Mouse (Mus musculus) megakaryocyte, embryonic 14.5 days (primary cell): ENCODE data around the gene Slc16a10. TPM values are rescaled to one million over a fixed set of nuclear protein-coding genes. Genes with fewer than 3 reads are reported as not detected.

Experiments used
- H3K27me3 ChIP-seq: replicated peaks from 2 replicates; pipeline ENCODE3; 2012; ENCODE audit warnings: inconsistent platforms
- H3K36me3 ChIP-seq: replicated peaks from 2 replicates; pipeline ENCODE3; 2012; ENCODE audit warnings: low read length, inconsistent platforms, mixed read lengths
- H3K4me1 ChIP-seq: 2 replicates; pipeline ENCODE4 v1.6.1; 2012; ENCODE audit warnings: inconsistent platforms
- H3K4me3 ChIP-seq: replicated peaks from 2 replicates; pipeline ENCODE3; 2012; ENCODE audit warnings: moderate library complexity, mild to moderate bottlenecking, inconsistent platforms
- H3K9me3 ChIP-seq: 2 replicates; pipeline ENCODE4 v1.6.1; 2012; ENCODE audit warnings: inconsistent platforms
- FLI1 ChIP-seq: IDR thresholded peaks from 2 replicates; pipeline ENCODE4 v1.6.1; 2012; ENCODE audit warnings: low read length, inconsistent platforms, mixed read lengths
- GATA1 ChIP-seq: IDR thresholded peaks from 3 replicates; pipeline ENCODE4 v1.6.1; 2012; ENCODE audit warnings: mixed read lengths, low read length, inconsistent platforms, borderline replicate concordance
- polyA plus RNA-seq: library from polyadenylated mRNA; stranded (reverse); fragments of >175 nt; gene quantifications from 2 replicates; pipeline ENCODE4 v1.2.3, GENCODE M21; 2012; ENCODE audit warnings: low replicate concordance; ENCODE audit not compliant: insufficient read depth

Slc16a10 gene
- polyA plus RNA-seq, 1 experiment: 7.0 TPM

DNA sequence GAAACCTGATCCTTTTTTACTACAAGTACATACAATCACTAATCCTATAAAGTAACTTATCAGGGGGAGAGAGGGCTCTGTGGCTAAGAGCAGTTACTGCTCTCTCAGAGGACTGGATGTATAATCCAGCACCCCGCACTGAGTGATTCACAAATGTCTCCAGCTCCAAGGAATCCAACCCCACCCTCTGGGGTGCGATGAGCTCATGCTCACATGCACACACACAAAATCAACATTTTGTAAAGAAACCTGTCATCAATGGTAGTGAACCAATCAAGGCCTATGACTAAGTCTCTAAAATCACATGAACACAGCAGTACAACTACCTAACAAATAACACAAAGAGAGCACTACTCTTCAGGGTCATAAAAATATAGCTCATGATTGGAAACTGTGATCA lies 47.3 kb downstream of the Slc16a10 start:
- TF ChIP-seq GATA1 (no peak), FLI1 (no peak)
- H3K4me3 ChIP-seq: no peak overlapping the region
- peaks cover 2% of the 10 kb centered on the region; the same call in 1 of the 2 replicates for H3K9me3 ChIP-seq
- no peaks in the 10 kb centered on the region for H3K27me3 ChIP-seq
- H3K4me1 ChIP-seq: peaks cover 81% of the 10 kb centered on the region
- peaks cover 30% of the 10 kb centered on the region for H3K36me3 ChIP-seq

DNA sequence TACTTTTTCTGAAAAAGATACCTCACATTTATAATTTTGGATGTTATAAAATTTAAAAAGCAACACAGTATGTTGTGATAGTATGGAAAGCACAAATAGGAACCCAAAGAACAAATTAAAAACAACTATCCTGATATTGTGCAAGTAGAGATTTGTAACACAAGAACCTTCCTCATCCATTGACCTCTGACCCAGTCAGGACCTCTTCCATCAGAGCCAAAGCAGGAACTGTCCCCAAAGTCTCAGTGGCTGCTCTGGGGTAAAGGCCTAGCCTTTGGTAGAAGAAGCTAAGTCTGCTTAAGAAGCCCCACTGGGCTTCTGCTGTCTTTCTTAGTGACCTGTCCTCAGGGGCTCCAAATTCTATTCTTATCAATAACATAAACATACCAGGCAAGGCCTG lies 48.5 kb downstream of the Slc16a10 start:
- H3K36me3 ChIP-seq: peaks cover 28% of the 10 kb centered on the region
- H3K4me1 ChIP-seq: peaks cover 82% of the 10 kb centered on the region
- no peak overlapping the region for H3K4me3 ChIP-seq

DNA sequence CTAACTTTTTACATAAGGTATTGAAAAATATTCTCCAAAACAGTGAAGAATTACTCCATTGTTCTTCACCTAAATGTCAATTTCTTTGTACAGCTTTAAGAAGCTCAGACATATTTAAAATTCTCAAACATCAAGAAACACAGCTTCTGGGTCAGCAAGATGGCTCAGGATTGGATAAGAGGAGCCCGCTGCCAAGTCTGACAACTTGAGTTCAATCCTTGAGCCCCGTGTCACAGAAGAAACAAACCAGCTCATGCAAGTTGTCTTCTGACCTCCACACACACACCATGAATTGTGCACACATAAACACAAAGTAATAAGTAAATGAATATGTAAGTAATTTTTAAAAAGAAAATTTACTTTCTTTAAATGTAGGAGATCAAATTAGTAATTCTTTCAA lies 50.6 kb downstream of the Slc16a10 start:
- no peaks in the 10 kb centered on the region for H3K27me3 ChIP-seq
- peaks cover 2% of the 10 kb centered on the region; the same call in 1 of the 2 replicates for H3K9me3 ChIP-seq
- TF ChIP-seq FLI1 (no peak), GATA1 (no peak)
- H3K4me1 ChIP-seq: peaks cover 82% of the 10 kb centered on the region
- H3K36me3 ChIP-seq: peaks cover 24% of the 10 kb centered on the region
- H3K4me3 ChIP-seq: no peak overlapping the region

More for the DNA sequence above, 48.5 kb downstream of the Slc16a10 start:
- TF ChIP-seq FLI1 (no peak), GATA1 (no peak)
- Histone ChIP-seq H3K27me3 (no peaks in the 10 kb centered on the region), H3K9me3 (peaks cover 2% of the 10 kb centered on the region; the same call in 1 of the 2 replicates)

DNA sequence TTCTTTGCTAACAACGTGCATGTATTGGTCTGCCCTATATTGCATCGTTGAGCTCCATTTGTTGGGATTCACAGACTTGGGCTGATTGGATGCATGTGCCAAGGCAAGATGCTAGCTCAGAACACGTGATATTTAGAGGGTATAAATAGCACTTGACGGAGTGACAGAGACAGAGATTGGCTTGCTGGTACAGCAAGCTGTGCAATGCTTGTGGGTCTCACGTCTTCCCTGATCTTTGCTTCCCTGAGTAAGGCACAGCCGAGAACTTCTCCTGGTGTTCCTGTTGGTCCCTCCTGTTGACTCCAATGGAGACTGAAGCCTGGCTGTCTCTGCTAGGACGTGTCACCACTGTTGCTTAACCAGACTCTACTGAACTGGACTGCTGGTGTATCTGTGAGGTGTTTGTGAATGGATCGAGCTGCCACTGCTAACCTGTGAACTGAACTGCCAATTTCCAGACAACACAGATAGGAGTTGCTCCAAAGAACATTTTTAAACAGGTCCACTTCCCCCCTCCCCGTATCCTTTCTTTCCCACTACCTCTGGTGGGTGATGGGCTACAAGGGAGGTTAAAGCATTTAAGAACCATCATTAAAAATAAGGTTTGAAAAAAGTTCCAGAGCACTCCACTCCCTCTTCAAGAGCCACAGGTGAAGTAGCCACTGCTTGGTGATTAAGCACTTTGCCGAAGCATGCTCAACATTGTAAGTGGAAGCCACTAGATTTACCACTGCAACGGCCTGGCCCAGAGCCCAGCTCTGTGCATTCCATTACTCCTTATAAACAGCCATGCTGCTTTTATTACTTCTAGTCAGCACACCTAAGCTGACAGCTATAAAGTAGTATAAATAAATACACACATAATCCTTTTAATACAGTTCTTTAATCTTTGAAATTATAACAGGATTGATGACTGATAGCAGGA lies 51.3 kb downstream of the Slc16a10 start:
- Histone ChIP-seq H3K4me1 (peaks cover 82% of the 10 kb centered on the region), H3K36me3 (peaks cover 24% of the 10 kb centered on the region), H3K4me3 (no peak overlapping the region), H3K9me3 (peaks cover 2% of the 10 kb centered on the region; the same call in 1 of the 2 replicates), H3K27me3 (no peaks in the 10 kb centered on the region)
- TF ChIP-seq GATA1 (no peak), FLI1 (no peak)

DNA sequence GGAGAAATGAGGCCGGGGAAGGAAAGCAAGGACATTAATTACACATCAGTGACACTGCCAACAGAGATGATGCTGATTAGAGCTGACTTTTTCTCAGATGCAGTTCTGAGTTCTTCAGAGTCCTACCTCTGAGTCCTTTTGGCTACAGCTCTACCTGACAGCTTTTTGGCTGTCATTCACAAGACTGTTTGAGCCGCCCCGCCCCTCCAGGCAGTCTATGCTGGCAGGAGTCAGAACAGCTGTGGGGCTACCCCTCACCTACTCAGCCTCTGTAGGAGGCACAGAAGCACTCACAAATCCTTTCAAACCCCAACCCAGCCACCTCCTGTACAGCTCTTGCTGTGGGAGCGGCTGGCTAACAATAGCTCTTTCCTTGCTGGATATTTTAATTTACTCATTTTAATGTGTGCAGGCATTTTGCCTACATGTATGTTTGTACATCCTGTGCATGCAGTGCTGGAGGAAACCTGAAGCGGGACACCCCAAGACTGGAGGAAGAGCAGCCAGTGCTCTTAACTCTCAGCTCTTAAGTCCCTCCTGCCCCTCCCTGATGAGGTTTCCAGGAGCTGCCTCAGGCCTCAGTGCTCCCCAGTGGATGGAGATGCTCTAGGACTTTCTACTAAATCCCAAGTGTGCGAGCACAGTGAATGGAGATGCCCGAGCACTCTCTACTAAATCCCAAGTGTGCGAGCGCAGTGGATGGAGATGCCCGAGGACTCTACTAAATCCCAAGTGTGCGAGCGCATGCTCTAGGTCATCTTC lies 57.5 kb downstream of the Slc16a10 start:
- TF ChIP-seq GATA1: no peak
- no peak for TF ChIP-seq FLI1
- Histone ChIP-seq H3K27me3 (no peaks in the 10 kb centered on the region), H3K4me1 (peaks cover 78% of the 10 kb centered on the region), H3K4me3 (no peak overlapping the region), H3K36me3 (peaks cover 16% of the 10 kb centered on the region), H3K9me3 (no peaks in the 10 kb centered on the region)

DNA sequence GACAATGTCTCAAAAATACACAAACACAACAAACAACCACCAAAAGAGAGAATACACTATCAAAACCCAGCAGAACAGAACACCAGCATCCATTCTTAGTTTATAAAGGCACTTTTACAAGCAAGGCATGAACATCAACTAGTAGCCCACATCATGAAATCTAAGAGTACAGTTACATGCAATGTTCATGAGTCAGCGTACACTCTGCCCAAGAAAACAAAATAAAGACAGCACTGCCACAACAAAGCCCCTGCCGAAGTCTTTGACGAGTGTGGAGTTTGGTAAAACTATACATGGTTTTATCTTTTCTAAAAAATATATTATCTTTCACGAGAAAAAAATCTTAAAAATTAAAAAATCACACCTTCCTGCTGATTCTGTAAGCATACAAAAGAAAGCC lies 58.5 kb downstream of the Slc16a10 start:
- Histone ChIP-seq H3K4me1 (peaks cover 76% of the 10 kb centered on the region), H3K4me3 (no peak overlapping the region), H3K9me3 (no peaks in the 10 kb centered on the region), H3K36me3 (peaks cover 22% of the 10 kb centered on the region), H3K27me3 (no peaks in the 10 kb centered on the region)
- TF ChIP-seq GATA1 (no peak), FLI1 (no peak)

DNA sequence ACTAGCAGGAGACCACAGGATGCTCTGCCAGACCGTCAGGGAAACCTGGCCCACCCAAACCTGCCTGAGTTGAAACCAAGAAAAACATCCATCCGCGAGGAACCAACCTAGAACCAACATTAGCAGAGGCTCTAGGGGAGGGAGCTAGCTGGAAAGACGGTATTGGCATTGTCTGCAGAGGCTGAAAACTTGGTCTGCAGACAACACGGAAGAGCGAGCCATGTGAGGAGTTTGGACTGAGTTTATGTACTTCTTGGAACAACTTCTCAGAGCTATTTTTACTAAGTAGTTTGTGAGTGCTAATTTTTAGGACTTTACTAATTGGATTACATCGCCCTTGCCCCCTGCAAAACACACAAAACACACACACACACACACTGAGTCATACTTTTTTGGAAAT lies 59.4 kb downstream of the Slc16a10 start:
- TF ChIP-seq GATA1: no peak
- no peak for TF ChIP-seq FLI1
- no peak overlapping the region for H3K4me3 ChIP-seq
- peaks cover 30% of the 10 kb centered on the region for H3K36me3 ChIP-seq
- H3K9me3 ChIP-seq: no peaks in the 10 kb centered on the region
- H3K27me3 ChIP-seq: no peaks in the 10 kb centered on the region
- peaks cover 67% of the 10 kb centered on the region for H3K4me1 ChIP-seq

DNA sequence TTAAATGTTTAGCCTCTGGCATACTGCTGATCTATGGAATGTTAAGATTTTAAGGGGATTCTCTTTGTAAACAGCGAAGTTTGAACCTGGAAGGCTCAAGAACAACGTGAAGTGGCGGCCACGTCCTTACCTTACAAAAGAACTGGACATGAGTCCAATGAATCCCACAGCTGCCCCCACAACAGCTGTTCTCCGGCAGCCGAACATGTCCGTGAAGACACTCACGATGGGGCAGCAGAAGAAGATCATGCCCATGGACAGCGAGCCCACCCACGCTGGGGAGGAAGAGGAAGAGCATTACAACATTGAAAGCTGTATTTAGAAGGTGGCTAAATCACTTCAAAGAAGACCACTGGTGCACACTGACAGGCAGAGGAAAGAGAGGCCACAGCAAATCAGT lies 61.5 kb downstream of the Slc16a10 start:
- TF ChIP-seq GATA1: no peak
- Histone ChIP-seq H3K27me3 (no peaks in the 10 kb centered on the region), H3K4me3 (no peak overlapping the region), H3K36me3 (peaks cover 51% of the 10 kb centered on the region), H3K4me1 (peaks cover 49% of the 10 kb centered on the region), H3K9me3 (no peaks in the 10 kb centered on the region)

DNA sequence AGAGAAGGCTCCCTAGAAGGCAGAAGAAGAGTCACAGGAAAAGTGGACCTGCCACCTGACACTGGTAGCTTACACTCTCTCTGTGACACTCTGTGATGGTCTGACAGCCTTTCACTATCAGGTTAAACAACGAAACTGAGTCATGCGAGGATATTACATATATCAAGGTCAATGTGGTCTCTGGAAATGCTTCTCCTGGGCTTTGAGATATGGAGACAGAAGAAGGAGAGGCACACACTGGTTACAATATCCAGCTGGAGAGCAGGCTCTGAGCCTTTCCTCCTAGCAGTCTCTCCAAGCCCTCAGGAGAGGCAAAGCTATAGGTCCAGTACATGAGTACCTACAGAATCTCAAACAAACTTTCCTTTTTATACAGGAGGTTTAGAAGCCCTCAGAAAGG lies 62.8 kb downstream of the Slc16a10 start:
- H3K9me3 ChIP-seq: no peaks in the 10 kb centered on the region
- no peaks in the 10 kb centered on the region for H3K27me3 ChIP-seq
- H3K36me3 ChIP-seq: peaks cover 60% of the 10 kb centered on the region
- peaks cover 41% of the 10 kb centered on the region for H3K4me1 ChIP-seq
- no peak overlapping the region for H3K4me3 ChIP-seq
- TF ChIP-seq GATA1 (no peak), FLI1 (no peak)

DNA sequence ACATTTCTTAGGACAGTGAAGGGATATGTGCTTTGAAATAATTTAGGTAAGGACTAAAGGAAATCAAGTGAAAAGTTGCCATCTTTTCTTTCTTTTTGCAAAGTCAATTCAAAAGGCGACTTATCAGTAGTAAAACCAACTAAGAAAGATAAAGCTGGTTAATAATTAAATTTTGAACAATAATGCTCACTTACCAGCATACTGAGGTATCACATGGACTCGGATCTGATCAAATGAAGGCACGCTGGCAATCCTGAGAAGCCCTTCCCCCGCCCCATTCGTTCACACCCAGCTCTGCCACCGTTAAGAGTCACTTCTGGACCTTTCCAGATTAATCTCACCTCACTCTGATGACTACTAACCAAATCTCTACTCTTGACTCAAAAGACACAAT lies 64.1 kb downstream of the Slc16a10 start:
- Histone ChIP-seq H3K4me3 (no peak overlapping the region), H3K27me3 (no peaks in the 10 kb centered on the region), H3K4me1 (peaks cover 40% of the 10 kb centered on the region), H3K9me3 (no peaks in the 10 kb centered on the region), H3K36me3 (peaks cover 72% of the 10 kb centered on the region)
- TF ChIP-seq FLI1 (no peak), GATA1 (no peak)
